In the genomic region with DNA sequence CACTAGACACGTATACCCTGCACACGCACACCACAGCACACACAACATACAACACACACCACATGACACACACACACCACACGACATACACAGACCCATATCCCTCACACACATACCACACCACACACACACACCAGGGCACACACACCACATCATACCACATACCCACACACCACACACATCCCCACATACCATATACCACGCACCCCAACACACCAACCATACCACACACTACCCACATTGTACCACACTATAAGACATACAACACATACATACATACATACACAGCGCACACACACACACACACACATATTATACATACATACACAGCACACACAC, we compare ENCODE assay signal across 11 mouse cellular contexts.
DNase-seq lines count a peak whose midpoint lies in the region; ATAC-seq and TF ChIP-seq lines count a peak whose summit lies in the region.
"Had no signal": no experiment of that assay in that cellular context is flagged by ENCODE, and none has a peak within 500 bp of the region (broad histone marks: within the 10 kb centered on the region; RNA-seq: fewer than 3 reads in every experiment).

No protein-coding gene starts in this region.

- no peaks in the 10 kb centered on the region for H3K9me3 ChIP-seq in hindbrain, embryonic 15.5 days
- H3K9me3 ChIP-seq in hindbrain, embryonic 13.5 days = no peaks in the 10 kb centered on the region
- H3K9me3 ChIP-seq in midbrain, embryonic 16.5 days (replicated peaks; ENCODE audit: control insufficient read depth, low read length, poor library complexity, severe bottlenecking) = no peaks in the 10 kb centered on the region
- no peaks in the 10 kb centered on the region for H3K9me3 ChIP-seq in midbrain, embryonic 14.5 days (ENCODE audit: control insufficient read depth, low read length)
- no peaks in the 10 kb centered on the region for H3K9me3 ChIP-seq in forebrain, postnatal 0 days (ENCODE audit: low read length)
- no peaks in the 10 kb centered on the region for H3K9me3 ChIP-seq in stomach, embryonic 16.5 days (replicated peaks; ENCODE audit: control insufficient read depth, low read length)
- H3K9me3 ChIP-seq: midbrain, embryonic 12.5 days had no signal

- peak; percentile 45; the same call in 1 of the 2 replicates for ATAC-seq in hindbrain, embryonic 15.5 days (ENCODE audit: low FRiP score, low read depth)
- no peak for ATAC-seq in hindbrain, embryonic 13.5 days (ENCODE audit: low FRiP score)
- ATAC-seq in midbrain, embryonic 16.5 days = peak; percentile 28; the same call in 1 of the 2 replicates
- ATAC-seq in midbrain, embryonic 14.5 days (ENCODE audit: low FRiP score, low TSS enrichment) = no peak
- ATAC-seq in forebrain, postnatal 0 days = peak; percentile 30
- ATAC-seq in stomach, embryonic 16.5 days (ENCODE audit: insufficient read depth, low FRiP score) = 0 out of 2 replicates have a peak, but pooled peaks have one; percentile 15

- TF ChIP-seq CTCF in forebrain, postnatal 0 days (IDR thresholded peaks at IDR 0.05; ENCODE audit: low read depth) = no peak

- H3K9ac ChIP-seq in hindbrain, embryonic 15.5 days = no peak overlapping the region
- no peak overlapping the region for H3K9ac ChIP-seq in hindbrain, embryonic 13.5 days
- H3K9ac ChIP-seq in midbrain, embryonic 16.5 days (ENCODE audit: low read depth, low read length) = no peak overlapping the region
- no peak overlapping the region for H3K9ac ChIP-seq in midbrain, embryonic 14.5 days (replicated peaks; ENCODE audit: low read length)
- 0 out of 2 replicates have a peak overlapping the region, but pooled peaks have one; percentile 1 for H3K9ac ChIP-seq in forebrain, postnatal 0 days
- H3K9ac ChIP-seq in stomach, embryonic 16.5 days (ENCODE audit: low read length) = peak overlapping the region; percentile 50; the same call in 1 of the 2 replicates
- H3K9ac ChIP-seq: midbrain, embryonic 12.5 days had no signal

- no peak overlapping the region for H3K4me3 ChIP-seq in hindbrain, embryonic 15.5 days
- H3K4me3 ChIP-seq in hindbrain, embryonic 13.5 days = no peak overlapping the region
- H3K4me3 ChIP-seq in midbrain, embryonic 16.5 days (ENCODE audit: low read depth, low read length) = no peak overlapping the region
- H3K4me3 ChIP-seq in midbrain, embryonic 14.5 days (replicated peaks; ENCODE audit: low read depth, low read length) = no peak overlapping the region
- no peak overlapping the region for H3K4me3 ChIP-seq in forebrain, postnatal 0 days (ENCODE audit: low read depth, low read length)
- no peak overlapping the region for H3K4me3 ChIP-seq in stomach, embryonic 16.5 days (replicated peaks; ENCODE audit: low read length)
- H3K4me3 ChIP-seq: midbrain, embryonic 12.5 days had no signal

- no peak for DNase-seq in midbrain, embryonic 14.5 days
- DNase-seq in forebrain, postnatal 0 days = no peak
- DNase-seq in left cerebral cortex, postnatal 36 days (ENCODE audit: low spot score in 2 of 2) = no peak
- DNase-seq in MN1 (ENCODE audit: low spot score) = no peak
- DNase-seq: adrenal gland, adult 8-10 months had no signal

- H3K4me1 ChIP-seq in hindbrain, embryonic 15.5 days (replicated peaks) = 0 out of 2 replicates have a peak, but pooled peaks cover 8% of the 10 kb centered on the region
- no peaks in the 10 kb centered on the region for H3K4me1 ChIP-seq in hindbrain, embryonic 13.5 days (replicated peaks)
- H3K4me1 ChIP-seq in midbrain, embryonic 16.5 days (ENCODE audit: control insufficient read depth, insufficient read depth, low read length) = peaks cover 2% of the 10 kb centered on the region
- no peaks in the 10 kb centered on the region for H3K4me1 ChIP-seq in midbrain, embryonic 14.5 days (ENCODE audit: control insufficient read depth, insufficient read depth, low read length)
- H3K4me1 ChIP-seq in forebrain, postnatal 0 days (ENCODE audit: insufficient read depth) = no peaks in the 10 kb centered on the region
- H3K4me1 ChIP-seq in stomach, embryonic 16.5 days (ENCODE audit: control insufficient read depth, insufficient read depth, low read length) = peaks cover 26% of the 10 kb centered on the region

- no peaks in the 10 kb centered on the region for H3K27me3 ChIP-seq in hindbrain, embryonic 15.5 days
- no peaks in the 10 kb centered on the region for H3K27me3 ChIP-seq in hindbrain, embryonic 13.5 days
- no peaks in the 10 kb centered on the region for H3K27me3 ChIP-seq in midbrain, embryonic 16.5 days (ENCODE audit: control insufficient read depth, insufficient read depth, low read depth, low read length)
- no peaks in the 10 kb centered on the region for H3K27me3 ChIP-seq in midbrain, embryonic 14.5 days (ENCODE audit: control insufficient read depth, insufficient read depth, low read length)
- H3K27me3 ChIP-seq in forebrain, postnatal 0 days (ENCODE audit: insufficient read depth, low read length) = no peaks in the 10 kb centered on the region
- no peaks in the 10 kb centered on the region for H3K27me3 ChIP-seq in stomach, embryonic 16.5 days (ENCODE audit: control insufficient read depth, insufficient read depth, low read length)
- H3K27me3 ChIP-seq: CH12.LX; midbrain, embryonic 12.5 days had no signal

- WGBS in hindbrain, embryonic 15.5 days = 88% methylated on average over 5 of the region's 5 CpGs
- WGBS in hindbrain, embryonic 13.5 days = 91% methylated on average over 5 of the region's 5 CpGs
- 81% methylated on average over 5 of the region's 5 CpGs for WGBS in midbrain, embryonic 16.5 days
- 87% methylated on average over 5 of the region's 5 CpGs for WGBS in midbrain, embryonic 14.5 days
- WGBS in forebrain, postnatal 0 days = 67% methylated on average over 5 of the region's 5 CpGs
- WGBS in stomach, embryonic 16.5 days = 84% methylated on average over 5 of the region's 5 CpGs

- no peak overlapping the region for H3K27ac ChIP-seq in hindbrain, embryonic 15.5 days (replicated peaks)
- no peak overlapping the region for H3K27ac ChIP-seq in hindbrain, embryonic 13.5 days
- no peak overlapping the region for H3K27ac ChIP-seq in midbrain, embryonic 16.5 days (ENCODE audit: low read length)
- H3K27ac ChIP-seq in midbrain, embryonic 14.5 days (replicated peaks; ENCODE audit: low read depth, low read length) = no peak overlapping the region
- no peak overlapping the region for H3K27ac ChIP-seq in forebrain, postnatal 0 days (ENCODE audit: low read depth, low read length)
- peak overlapping the region; percentile 82 for H3K27ac ChIP-seq in stomach, embryonic 16.5 days (ENCODE audit: low read length)
- H3K27ac ChIP-seq: midbrain, embryonic 12.5 days had no signal

- intact Hi-C loops in left cerebral cortex, postnatal 36 days (cut with DNase I) = loop anchor here (2.0 kb wide), 1 partner anchor 67 kb away; a partner anchor contains a TSS

- H3K36me3 ChIP-seq in hindbrain, embryonic 15.5 days = no peaks in the 10 kb centered on the region
- no peaks in the 10 kb centered on the region for H3K36me3 ChIP-seq in hindbrain, embryonic 13.5 days
- H3K36me3 ChIP-seq in midbrain, embryonic 16.5 days (ENCODE audit: control insufficient read depth, insufficient read depth, low read length) = no peaks in the 10 kb centered on the region
- no peaks in the 10 kb centered on the region for H3K36me3 ChIP-seq in midbrain, embryonic 14.5 days (ENCODE audit: control insufficient read depth, insufficient read depth, low read length)
- no peaks in the 10 kb centered on the region for H3K36me3 ChIP-seq in forebrain, postnatal 0 days (ENCODE audit: insufficient read depth)
- H3K36me3 ChIP-seq in stomach, embryonic 16.5 days (ENCODE audit: control insufficient read depth, insufficient read depth, low read length) = no peaks in the 10 kb centered on the region
- H3K36me3 ChIP-seq: midbrain, embryonic 12.5 days had no signal

- H3K4me2 ChIP-seq in hindbrain, embryonic 15.5 days = no peak overlapping the region
- no peak overlapping the region for H3K4me2 ChIP-seq in hindbrain, embryonic 13.5 days
- no peak overlapping the region for H3K4me2 ChIP-seq in midbrain, embryonic 16.5 days (ENCODE audit: low read length)
- no peak overlapping the region for H3K4me2 ChIP-seq in midbrain, embryonic 14.5 days (ENCODE audit: low read length)
- H3K4me2 ChIP-seq in forebrain, postnatal 0 days (ENCODE audit: low read depth) = no peak overlapping the region
- H3K4me2 ChIP-seq in stomach, embryonic 16.5 days (ENCODE audit: low read depth, low read length) = no peak overlapping the region
- H3K4me2 ChIP-seq: midbrain, embryonic 12.5 days had no signal

Comparison
In these comparisons a context has a peak if more than half of its experiments do, and no peak if none do; other contexts are left out.
1. ATAC-seq: peak in hindbrain, embryonic 15.5 days (single experiment), midbrain, embryonic 16.5 days (single experiment), forebrain, postnatal 0 days (single experiment) and stomach, embryonic 16.5 days (single experiment); none in hindbrain, embryonic 13.5 days (single experiment) and midbrain, embryonic 14.5 days (single experiment).
2. H3K9ac ChIP-seq: peak in forebrain, postnatal 0 days (single experiment) and stomach, embryonic 16.5 days (single experiment); none in hindbrain, embryonic 15.5 days (single experiment), hindbrain, embryonic 13.5 days (single experiment), midbrain, embryonic 16.5 days (single experiment) and midbrain, embryonic 14.5 days (single experiment).